Mouse (Mus musculus): ENCODE data around the gene Sept3.
A peak's percentile ranks its signal among the peaks of the same experiment; 100 is the strongest.

The Sept3 gene

DNA sequence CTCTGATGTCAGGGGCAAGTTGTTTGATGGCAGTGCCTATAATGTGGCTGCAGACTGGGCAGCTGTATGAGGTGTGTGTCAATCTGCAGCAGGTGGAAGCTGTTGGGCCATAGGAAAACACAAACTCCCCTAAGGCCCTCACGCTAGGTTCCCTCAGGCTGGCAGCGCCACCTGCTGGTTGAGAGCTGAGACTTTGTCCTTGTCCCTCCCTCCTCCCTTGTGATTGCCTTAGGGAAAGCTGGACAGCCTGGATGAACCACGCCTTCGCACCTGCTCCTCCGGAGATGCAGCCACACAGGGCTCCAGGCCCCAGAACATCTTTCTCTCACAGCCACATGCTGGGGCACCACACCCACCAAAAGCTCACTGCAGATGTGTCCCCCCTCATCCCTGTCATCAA, 3.5 kb upstream of the Sept3 start:
- DNase-seq (ENCODE audit: extremely low read depth, low read depth), result no peak

DNA sequence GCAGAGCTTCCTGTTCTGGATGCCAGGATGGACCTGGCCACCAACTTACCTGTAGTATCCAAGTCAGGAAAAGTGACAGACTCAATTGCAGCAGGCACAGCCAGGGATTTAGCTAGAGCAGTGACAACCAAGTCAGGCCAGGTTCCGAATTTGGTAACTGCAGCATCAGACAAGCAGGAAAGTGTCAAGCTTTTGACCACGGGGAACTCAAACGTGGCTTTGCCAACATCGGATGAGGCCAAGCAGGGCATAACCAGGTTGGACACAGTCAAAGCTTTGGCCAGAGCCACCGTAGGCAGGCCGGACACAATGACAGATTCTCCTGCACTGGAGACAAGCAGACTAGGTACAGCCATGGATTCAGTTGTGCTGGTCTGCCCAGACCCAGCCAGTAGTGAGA, 2.4 kb upstream of the Sept3 start:
- DNase-seq (ENCODE audit: extremely low read depth, low read depth), result no peak

DNA sequence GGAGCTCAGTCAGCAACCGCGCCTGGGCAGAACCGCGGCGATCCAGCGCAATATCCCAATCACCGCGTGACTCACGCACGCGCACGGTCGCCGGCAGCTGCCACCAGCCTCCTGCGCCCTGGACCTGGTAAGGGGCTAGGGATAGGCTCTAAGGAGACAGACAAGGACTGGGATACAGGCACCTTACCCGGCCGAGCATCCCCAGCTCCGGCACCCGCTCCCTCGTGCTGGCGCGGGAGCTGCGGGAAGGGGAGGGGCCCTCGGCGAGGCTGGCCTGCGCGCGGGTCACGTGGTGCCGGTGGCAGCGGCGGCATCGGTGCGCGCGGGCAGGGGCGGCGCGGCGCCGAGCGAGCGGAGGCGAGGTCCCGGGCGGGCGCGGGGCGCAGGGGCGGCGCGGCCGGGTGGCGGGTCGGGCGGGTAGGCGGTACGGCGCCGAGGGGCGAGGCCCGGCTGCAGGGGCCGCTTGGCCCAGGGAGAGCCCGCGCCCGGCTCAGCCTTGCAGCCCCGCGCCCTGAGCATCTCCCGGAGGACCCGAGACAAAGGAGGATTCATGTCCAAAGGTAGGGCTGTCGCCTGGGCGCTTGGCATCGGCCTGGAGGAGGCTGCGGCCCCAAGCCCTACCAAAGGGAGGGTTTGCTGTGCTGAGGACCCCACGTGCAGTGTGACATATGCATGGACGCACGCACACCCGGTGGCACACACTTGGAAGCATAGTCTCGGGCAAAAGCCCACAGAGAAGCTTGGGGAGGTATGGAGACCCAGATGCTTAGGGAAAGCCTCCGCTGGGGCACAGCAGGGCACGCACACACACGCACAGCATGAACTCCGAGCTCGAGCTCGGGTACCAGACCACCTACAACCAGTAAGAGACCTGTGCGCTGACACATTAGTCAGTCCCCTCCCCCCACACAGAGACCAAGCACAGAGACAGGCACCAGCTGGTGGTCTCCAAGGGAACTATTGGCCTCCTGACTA, 521 bp downstream of the Sept3 start:
- no peak for DNase-seq (ENCODE audit: extremely low read depth, low read depth)

DNA sequence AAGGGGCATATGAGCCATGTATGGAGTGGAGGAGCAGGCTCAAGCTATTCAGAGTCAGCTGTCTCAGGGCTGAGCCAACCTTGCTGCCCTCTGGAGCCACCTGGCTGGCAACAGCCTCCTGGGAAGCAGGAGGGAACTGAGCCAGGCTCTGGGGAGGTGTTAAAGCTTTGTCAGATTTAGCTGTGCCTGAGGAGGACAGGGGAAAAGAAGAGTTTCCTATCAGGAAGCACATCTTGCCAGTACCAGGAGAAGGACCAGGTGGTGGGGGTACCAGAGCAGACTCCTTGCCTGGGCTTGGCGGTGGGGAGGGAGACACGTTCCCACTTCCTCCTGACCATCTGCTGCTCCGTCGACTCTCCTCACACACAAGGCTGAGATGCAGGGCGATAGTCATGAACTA, 2.9 kb downstream of the Sept3 start:
- no peak for DNase-seq (ENCODE audit: extremely low read depth, low read depth)

DNA sequence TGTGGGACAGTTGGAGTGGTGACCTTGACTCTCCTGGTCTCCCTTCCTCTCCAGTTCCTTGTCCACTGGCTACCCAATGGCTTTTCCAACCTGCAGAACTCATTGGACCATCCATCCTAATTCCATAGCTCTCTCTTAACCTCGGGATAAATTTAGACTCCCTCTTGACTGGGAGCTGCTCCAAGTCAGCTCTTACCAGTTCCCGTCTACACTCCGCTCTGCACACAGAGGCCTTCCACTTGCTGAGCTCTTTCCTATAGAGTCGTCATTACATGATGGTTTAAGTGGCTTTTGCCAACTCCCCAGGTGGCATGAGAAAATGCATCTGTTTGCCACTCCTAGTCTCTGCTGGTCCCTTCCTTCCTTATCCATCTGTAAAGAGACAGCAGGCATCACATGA, 5.9 kb downstream of the Sept3 start:
- DNase-seq (ENCODE audit: extremely low read depth, low read depth), result no peak

DNA sequence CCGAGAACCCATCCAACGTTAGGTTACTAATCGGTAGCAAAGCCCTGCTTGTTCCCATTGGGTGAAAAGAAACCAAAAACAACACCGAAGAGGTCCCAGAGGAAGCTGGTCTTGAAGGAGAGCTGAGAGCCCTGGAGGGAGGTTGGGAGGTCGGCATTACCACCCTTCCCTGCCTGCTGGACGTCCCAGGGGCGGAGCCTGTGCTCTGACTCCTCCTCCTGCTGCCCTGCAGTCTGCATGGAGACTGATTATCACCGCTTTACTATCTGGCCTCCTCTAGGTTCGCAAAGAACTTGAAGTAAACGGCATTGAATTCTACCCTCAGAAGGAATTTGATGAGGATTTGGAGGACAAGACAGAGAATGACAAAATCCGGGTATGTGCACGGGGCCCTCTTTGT, 11.5 kb downstream of the Sept3 start:
- peak; percentile 31 for DNase-seq (ENCODE audit: extremely low read depth, low read depth)

DNA sequence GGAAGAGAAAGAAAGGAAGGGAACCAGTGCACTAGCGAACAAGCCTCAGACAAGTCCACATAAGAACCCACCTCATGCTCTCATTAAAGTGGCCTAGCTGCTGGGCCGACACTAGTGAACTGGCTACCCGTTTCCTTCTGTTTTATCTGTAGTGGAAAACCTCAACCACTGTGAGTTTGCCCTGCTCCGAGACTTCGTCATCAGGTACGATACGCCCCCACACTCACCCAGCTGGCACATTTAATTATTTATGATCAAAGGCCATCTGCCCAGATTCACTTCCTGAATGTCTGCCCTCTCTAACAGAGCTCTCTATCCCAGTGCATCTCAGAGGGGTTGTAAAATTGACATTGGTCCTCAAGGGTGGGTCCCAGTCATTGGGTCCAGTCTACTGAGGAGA, 15.6 kb downstream of the Sept3 start:
- DNase-seq (ENCODE audit: extremely low read depth, low read depth), result no peak

DNA sequence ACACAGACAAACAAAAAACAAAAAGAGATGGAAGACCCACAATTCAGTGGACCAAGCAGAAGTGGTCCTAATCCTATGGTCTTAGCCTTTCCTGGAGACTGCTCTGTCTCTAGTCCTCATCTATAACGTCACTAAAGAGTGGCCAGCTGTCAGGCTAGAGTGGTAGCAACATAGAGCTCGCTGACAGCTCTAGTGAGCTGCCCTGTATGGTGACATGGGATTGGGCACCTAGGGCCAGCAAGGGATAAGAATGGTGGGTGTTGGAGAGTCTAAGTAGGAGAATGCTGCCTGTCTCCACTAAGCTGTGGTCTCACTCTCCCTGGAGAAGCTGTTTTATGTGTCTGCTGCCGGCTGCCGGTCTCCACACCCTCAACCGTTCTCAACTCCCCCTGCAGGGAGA, 18.2 kb downstream of the Sept3 start:
- DNase-seq (ENCODE audit: extremely low read depth, low read depth), result no peak

DNA sequence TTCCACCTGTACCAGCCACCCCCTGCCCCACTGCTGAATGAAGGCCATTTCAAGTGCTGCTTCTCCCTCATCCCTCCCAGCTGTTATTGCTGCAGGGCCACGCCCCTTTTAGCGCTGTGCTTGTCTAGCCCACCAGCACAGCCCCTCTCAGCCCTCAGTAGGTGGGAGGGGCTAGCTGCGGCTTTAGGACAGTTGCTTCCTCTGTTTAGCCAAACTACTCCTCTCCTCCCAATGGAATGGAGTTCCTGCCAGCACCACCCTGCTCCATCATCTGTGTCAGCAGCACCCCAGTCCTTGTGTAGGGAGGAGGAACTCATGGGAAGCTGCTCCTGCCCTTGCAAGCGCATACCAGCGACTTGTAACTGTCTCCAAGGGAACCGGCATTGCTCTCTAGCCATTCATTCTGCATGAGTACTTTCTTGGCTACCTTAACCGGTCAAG, 18.6 kb downstream of the Sept3 start:
- no peak for DNase-seq (ENCODE audit: extremely low read depth, low read depth)

DNA sequence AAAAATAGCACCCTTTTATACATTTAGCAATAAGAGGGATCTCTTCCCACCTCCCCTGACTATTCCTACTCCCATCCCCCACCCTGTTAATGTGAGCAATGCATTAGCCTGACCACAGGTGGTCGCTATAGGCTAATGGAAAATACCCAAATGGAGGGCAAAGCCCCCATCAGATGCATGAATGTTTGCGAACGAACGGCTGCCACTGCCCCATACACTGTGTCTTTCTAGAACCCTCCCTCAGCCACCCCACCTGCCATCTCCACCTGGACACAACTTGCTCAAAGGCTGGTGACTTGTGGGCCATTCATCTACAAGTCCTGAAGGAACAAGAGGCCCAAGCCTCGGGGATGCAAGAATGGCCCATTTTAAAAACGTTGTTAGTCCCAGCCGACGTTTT, 19.4 kb downstream of the Sept3 start:
- no peak for DNase-seq (ENCODE audit: extremely low read depth, low read depth)

DNA sequence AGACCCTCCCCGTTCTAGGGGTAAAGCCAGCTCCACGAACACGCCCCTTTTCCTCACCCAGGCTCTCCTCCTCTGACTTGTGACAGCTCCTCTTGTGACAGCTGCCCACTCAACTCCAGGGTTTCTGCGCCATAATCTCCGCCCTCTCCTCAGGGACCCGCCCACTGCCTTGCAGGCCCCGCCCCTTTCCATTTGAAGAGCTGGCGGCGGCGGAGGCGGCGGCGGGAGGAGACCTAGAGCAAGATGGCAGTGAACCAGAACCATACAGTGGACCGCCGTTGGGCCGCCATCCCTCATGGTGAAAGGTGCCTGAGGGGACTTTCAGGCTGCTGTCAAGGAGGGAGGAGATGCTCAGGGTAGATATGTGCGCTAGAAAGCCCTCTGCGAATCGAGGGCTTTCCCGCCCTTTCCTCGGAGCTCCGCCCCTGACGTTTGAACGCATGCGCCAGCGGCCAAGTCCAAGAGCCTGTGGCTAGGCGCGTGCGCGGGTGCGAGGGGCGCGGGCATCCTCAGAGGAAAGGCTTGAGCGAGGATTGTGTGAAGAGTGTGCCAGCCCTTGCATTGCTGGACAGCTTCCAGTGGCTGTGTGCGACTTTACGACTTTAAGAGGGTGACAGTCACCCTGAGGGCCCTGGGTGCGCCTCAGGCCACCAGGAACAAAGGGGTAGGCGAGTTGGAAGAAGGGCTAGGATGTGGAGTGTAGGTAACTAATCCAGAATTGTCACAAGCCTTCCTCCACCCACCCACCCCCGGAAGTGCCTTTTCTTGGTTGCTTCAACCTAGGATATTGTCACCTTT, 24.3 kb downstream of the Sept3 start, which contains the start of gene Wbp2nl:
Gene Wbp2nl, plus strand, starts transcription at position 191 of the 798 bp plus-strand sequence.
- DNase-seq (ENCODE audit: extremely low read depth, low read depth), result no peak

DNA sequence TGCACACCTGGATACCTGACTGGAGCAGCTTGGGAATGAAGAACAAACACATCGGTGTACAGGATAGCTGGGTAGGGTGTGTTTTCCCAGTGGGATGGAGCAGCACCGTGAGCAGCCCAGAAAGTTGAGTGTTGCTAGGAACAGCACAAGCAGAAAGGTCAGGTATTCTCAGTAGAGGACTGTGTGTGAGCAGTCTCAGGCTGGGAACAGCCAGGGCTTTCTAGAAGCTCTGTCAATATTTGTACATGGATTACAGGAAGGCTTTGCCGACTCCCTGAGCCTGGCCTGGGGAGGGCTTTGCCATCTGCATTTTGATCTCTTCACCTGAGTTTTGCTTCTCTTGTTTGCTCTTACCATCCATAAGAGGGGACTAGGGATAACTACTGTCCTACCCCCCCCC, 32.4 kb downstream of the Sept3 start:
- no peak for DNase-seq (ENCODE audit: extremely low read depth, low read depth)

DNA sequence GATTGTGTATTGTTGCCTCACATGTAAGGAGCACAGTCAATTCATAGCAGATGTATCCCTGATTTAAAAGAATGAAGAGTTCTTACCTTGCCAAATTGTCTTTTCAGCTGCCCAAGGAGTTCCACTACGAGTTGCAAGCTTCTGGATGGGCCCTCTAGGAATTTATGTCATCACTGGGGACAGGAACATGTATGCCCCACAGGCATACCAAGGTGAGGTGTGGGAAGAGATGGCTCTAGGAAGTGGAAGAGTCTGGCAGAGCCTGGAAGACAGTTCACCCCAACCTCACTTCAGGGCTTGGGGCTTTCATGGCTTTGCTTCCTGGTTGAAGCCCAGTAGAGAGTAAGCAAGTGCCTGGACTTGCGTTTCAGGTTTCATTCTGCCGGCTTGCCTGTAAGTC, 33.7 kb downstream of the Sept3 start:
- no peak for DNase-seq (ENCODE audit: extremely low read depth, low read depth)

DNA sequence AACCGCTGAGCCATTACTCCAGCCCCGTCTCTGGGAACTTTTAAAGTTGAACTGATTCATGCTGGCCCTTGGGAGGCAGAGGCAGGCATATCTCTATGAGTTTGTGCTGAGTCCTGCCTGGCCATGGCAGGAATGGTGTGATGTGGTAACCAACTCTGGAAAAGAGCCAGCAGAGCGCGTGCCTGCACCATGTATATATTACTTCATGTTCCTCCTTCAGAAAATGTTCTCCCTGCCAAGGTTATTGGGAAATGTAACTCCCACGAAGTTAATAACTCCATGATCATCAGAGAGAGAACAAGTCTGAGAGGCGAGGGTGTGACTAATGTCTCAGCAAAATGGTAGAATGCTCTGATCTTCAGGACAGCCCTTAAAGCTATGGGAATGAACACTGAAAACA, 43.1 kb downstream of the Sept3 start:
- no peak for DNase-seq (ENCODE audit: extremely low read depth, low read depth)

DNA sequence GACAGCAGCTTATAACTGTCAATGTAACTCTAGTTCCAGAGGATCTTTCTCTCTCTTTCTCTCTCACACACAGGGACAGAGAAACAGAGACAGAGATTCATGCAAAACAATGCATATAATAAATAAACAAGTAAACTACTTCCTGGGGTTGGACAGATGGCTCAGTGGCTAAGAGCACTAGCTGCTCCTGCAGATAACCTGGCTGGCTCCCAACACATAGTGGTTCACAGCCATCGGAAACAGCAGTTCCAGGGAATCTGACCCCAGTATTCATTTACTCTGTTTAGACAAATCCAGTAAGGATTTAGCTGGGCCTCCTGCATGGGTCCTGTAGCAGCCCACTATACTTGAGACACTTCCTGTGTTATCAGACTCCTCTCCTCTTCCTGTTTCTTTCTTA, 44.9 kb downstream of the Sept3 start:
- DNase-seq (ENCODE audit: extremely low read depth, low read depth), result no peak

DNA sequence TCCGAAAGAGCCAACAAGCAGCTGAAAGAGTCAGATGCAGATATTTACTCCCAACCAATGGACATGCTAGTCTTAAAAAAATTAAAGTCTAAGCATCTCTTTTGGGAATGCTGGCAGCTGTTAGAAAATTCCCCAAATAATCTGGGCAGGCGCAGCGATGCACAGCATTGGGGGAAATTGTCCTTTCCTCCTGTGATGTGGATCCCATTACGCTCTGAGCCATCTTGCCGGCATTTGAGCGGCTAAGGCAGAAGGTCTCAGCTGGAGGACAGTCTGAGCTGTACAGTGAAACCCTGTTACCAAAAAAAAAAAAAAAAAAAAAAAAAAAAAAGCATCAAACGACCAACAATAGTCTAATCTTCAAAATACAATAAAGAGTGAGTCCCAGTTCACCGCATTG, 47.5 kb downstream of the Sept3 start:
- no peak for DNase-seq (ENCODE audit: extremely low read depth, low read depth)

DNA sequence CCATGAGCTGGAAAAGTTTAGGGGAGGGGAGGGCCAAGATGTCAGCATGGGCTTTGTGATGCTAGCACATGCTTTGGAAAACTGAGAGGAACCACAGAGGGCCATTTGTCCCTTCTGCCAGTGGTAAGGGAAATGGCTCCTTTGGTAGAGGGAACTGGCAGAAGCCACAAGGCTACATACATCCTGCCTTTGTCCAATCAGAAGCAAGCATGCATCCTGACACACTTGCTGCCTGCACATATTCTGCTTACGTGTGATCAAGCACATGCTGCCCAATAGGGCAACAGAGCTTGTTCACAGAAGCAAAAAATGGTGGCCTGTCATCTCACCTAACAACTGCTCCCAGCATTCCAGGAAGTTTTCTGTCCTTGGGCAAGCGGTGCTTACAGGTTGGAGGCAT, 50.7 kb downstream of the Sept3 start:
- DNase-seq (ENCODE audit: extremely low read depth, low read depth), result no peak

DNA sequence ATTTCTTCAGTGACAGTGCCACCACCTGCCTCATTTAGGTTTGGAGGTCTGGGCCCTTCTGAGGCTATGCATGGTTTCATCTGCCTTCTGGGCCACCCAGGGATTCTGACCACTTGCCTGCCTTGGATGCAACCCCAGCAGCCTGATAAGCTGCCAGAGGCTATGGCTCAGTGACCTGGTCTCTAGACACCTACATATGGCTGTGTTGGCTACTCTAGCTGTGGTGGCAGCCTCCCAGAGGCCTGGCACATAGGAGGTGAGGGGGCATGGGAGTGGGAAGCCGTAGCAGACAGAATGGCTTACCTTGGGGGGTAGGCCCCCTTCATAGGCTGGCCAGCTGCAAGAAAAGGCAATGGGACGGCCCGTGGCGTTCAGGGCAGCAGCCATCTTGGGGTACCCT, 60.5 kb downstream of the Sept3 start:
- DNase-seq (ENCODE audit: extremely low read depth, low read depth), result no peak

DNA sequence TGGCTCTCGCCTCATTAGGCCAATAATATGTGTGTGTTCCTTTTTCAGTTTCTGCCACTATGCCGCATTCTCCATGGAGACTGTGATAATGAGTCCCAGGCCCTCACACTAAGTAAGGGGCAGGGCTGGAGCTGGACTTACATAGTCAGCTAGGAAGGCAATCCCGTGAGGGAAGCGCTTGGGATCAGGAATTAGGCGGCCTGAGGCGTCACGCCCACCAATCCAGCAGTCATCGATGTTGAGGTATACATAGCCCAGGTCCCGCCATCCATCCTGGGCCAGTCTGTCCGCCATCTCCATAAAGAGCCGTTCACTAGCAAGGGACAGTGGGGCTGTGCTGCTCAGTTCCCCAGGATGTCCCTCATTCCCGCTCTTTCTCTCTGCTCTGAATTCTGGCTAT, 61.9 kb downstream of the Sept3 start:
- no peak for DNase-seq (ENCODE audit: extremely low read depth, low read depth)

DNA sequence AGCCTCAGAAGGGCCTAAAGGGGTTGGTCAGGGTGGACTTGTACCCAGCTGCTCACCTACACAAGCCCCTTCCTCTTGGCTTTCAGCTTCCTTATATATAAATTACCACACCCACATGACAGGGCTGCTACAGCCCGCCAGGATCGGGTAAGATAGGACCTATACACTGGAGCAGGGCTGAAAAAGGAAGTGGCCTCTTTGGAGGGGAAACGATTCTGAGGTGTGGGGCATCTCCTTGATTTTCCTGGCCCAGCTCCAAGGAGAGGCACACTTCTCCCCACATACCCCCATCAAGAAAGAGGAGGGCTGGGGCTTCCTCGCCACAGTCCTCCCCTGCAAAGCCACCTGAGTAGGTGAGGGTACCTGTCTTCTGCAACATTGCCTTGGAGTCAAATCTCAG, 63.2 kb downstream of the Sept3 start:
- peak; percentile 82 for DNase-seq (ENCODE audit: extremely low read depth, low read depth)

DNA sequence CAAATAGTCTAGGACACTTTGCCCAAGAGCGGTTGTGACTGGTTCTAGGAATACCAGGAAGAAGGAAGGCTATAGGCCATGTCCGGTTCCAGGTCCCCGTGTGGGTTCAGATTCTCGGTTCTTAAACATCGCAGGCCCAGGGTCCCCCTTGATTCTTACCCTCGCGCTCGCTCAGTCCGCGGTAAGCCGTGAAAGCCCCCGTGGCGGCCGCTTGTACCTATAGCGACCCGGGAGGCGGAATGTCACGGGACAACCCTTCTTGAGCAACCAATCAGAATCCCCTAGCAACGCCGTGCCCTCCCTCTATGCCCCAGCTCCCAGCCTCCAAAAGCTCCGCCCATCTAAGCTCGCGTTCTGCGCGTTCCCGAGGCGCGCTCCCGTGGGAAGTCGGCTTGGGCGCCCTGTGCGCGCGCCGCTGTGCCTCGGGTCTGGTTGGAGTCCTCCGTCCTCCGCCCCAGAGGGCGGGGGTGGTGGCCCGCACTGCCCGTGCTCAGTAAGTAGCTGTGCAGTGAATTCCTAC, 64.0 kb downstream of the Sept3 start, which contains the start of the genes Naga, Pheta2 and Smdt1:
Gene Naga, minus strand, starts transcription at position 333 of the 520 bp plus-strand sequence.
Gene Pheta2, plus strand, starts transcription at position 350 of the 520 bp plus-strand sequence.
Gene Smdt1, plus strand, starts transcription at position 367 of the 520 bp plus-strand sequence.
- peak; percentile 90 for DNase-seq (ENCODE audit: extremely low read depth, low read depth)

DNA sequence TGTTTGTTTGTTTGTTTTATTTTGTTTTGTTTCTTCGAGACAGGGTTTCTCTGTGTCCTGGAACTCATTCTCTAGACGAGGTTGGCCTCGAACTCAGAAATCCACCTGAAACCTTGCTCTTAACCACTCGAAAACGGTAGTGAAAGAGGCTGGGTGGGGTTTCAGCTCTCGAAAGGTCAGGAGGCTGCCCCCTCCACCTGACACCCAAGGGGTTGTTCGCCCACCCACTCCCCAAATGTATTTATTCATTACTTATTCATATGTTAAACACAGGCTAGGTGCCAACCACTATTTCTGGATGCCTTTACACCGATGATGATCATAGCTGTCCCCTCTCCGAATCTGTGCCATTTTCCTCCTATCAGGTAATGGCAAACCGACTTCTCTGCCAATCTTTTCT, 64.5 kb downstream of the Sept3 start:
- DNase-seq (ENCODE audit: extremely low read depth, low read depth), result no peak

All from MEL-GATA-1-ER (cell line).